Mouse (Mus musculus) lung, embryonic 15.5 days (tissue): Measurements from ENCODE around the gene Caprin2. TPM values are rescaled to one million over a fixed set of nuclear protein-coding genes. Genes with fewer than 3 reads are reported as not detected.
"Not testable (repeated sequence)": the region's sequence is repeated elsewhere in the genome, so short reads cannot be mapped to it uniquely, and the experiment has no call there.

Experiments used
- ATAC-seq: fragments of 200-750 bp; cut with Nextera tagmentation; 2 replicates; pipeline ENCODE4 v1.8.0; 2017; ENCODE audit warnings: moderate number of reproducible peaks, borderline replicate concordance; ENCODE audit not compliant: low FRiP score, low TSS enrichment; ENCODE audit errors: extremely low read depth
- H3K27ac ChIP-seq: fragments of 300-500 bp; sonication (generic); 2 replicates; pipeline ENCODE4 v1.5.1; 2015; ENCODE audit warnings: moderate library complexity, mild to moderate bottlenecking, inconsistent platforms
- H3K27me3 ChIP-seq: fragments of 300-500 bp; sonication (generic); 2 replicates; pipeline ENCODE4 v1.6.1; 2015; ENCODE audit warnings: inconsistent platforms
- H3K36me3 ChIP-seq: fragments of 300-500 bp; sonication (generic); 2 replicates; pipeline ENCODE4 v1.6.1; 2015; ENCODE audit warnings: inconsistent platforms
- H3K4me1 ChIP-seq: fragments of 300-500 bp; sonication (generic); 2 replicates; pipeline ENCODE4 v1.6.1; 2015; ENCODE audit warnings: inconsistent platforms
- H3K4me2 ChIP-seq: fragments of 300-500 bp; sonication (generic); 2 replicates; pipeline ENCODE4 v1.6.1; 2015; ENCODE audit warnings: inconsistent platforms, mild to moderate bottlenecking, moderate library complexity
- H3K4me3 ChIP-seq: fragments of 300-500 bp; sonication (generic); 2 replicates; pipeline ENCODE4 v1.5.1; 2015; ENCODE audit warnings: mild to moderate bottlenecking, inconsistent platforms
- H3K9ac ChIP-seq: fragments of 300-500 bp; sonication (generic); 2 replicates; pipeline ENCODE4 v1.6.1; 2015; ENCODE audit warnings: inconsistent platforms
- H3K9me3 ChIP-seq: fragments of 300-500 bp; sonication (generic); 2 replicates; pipeline ENCODE4 v1.6.1; 2016; ENCODE audit warnings: inconsistent platforms
- WGBS: fragments of 180-500 bp; shearing (Covaris S2); methylation state at CpG from one replicate; pipeline ENCODE4 v1.1.7; 2015; 5-methylcytosine and 5-hydroxymethylcytosine counted together
- polyA plus RNA-seq: library from polyadenylated mRNA; unstranded; fragments of >200 nt; fragmentation: Nextera tagmentation; extraction: Ambion mirVana; gene quantifications from 2 replicates; pipeline ENCODE4 v1.2.1, GENCODE M21; 2015

The Caprin2 gene
- polyA plus RNA-seq: 13.9 and 17.1 TPM in 2 replicates

- Histone ChIP-seq H3K9ac (peak within 1 kb of the TSS; percentile 76), H3K36me3 (no peaks in the 10 kb centered on the region), H3K4me3 (peak within 1 kb of the TSS; percentile 89), H3K4me2 (peak within 1 kb of the TSS; percentile 94), H3K27me3 (no peaks in the 10 kb centered on the region), H3K9me3 (no peaks in the 10 kb centered on the region), H3K4me1 (peaks cover 11% of the 10 kb centered on the region; the same call in 1 of the 2 replicates), H3K27ac (peak within 1 kb of the TSS; percentile 91)
- under 1% methylated on average over 65 of the region's 65 CpGs for WGBS
- peak; percentile 98 for ATAC-seq
These were observed at the start of gene Caprin2 for GRCm38 (mm10) chr6:148895773-148896506. TSS of gene Caprin2 (minus strand) at chr6:148896237.

- WGBS: 2% methylated on average over 85 of the region's 92 CpGs
- no peaks in the 10 kb centered on the region for H3K9me3 ChIP-seq
- peak overlapping the region; percentile 95 for H3K27ac ChIP-seq
- H3K9ac ChIP-seq: peak overlapping the region; percentile 86
- peak overlapping the region; percentile 69 for H3K4me3 ChIP-seq
- ATAC-seq: peak; percentile 77
- no peaks in the 10 kb centered on the region for H3K27me3 ChIP-seq
- H3K36me3 ChIP-seq: 0 out of 2 replicates have a peak, but pooled peaks cover 7% of the 10 kb centered on the region
- H3K4me1 ChIP-seq: peaks cover 28% of the 10 kb centered on the region
- H3K4me2 ChIP-seq: peak overlapping the region; percentile 81
These were observed 48.9 kb upstream of the Caprin2 start for GRCm38 (mm10) chr6:148944767-148945508.

- ATAC-seq: peak; percentile 5
- Histone ChIP-seq H3K4me3 (peak overlapping the region; percentile 69), H3K4me1 (peaks cover 28% of the 10 kb centered on the region), H3K9me3 (no peaks in the 10 kb centered on the region), H3K9ac (peak overlapping the region; percentile 86), H3K4me2 (peak overlapping the region; percentile 81), H3K27me3 (no peaks in the 10 kb centered on the region), H3K27ac (peak overlapping the region; percentile 95), H3K36me3 (0 out of 2 replicates have a peak, but pooled peaks cover 7% of the 10 kb centered on the region)
- WGBS: 0% methylated on average over 30 of the region's 30 CpGs
These were observed 48.3 kb upstream of the Caprin2 start for GRCm38 (mm10) chr6:148944344-148944766.

GRCm38 (mm10) chr6:148943695-148944094 is 47.7 kb upstream of the Caprin2 start:
- 15% methylated on average over 3 of the region's 3 CpGs for WGBS

GRCm38 (mm10) chr6:148942406-148942805 is 46.4 kb upstream of the Caprin2 start:
- Histone ChIP-seq H3K9ac (no peak overlapping the region), H3K4me1 (peaks cover 37% of the 10 kb centered on the region), H3K4me3 (no peak overlapping the region), H3K9me3 (no peaks in the 10 kb centered on the region), H3K4me2 (no peak overlapping the region), H3K27me3 (no peaks in the 10 kb centered on the region), H3K36me3 (0 out of 2 replicates have a peak, but pooled peaks cover 7% of the 10 kb centered on the region), H3K27ac (no peak overlapping the region)
- 67% methylated on average over 4 of the region's 4 CpGs for WGBS
- no peak for ATAC-seq

More at GRCm38 (mm10) chr6:148943695-148944094, 47.7 kb upstream of the Caprin2 start:
- H3K4me2 ChIP-seq: peak overlapping the region; percentile 81
- no peak for ATAC-seq
- 0 out of 2 replicates have a peak, but pooled peaks cover 7% of the 10 kb centered on the region for H3K36me3 ChIP-seq
- peaks cover 30% of the 10 kb centered on the region for H3K4me1 ChIP-seq
- no peaks in the 10 kb centered on the region for H3K9me3 ChIP-seq
- 0 out of 2 replicates have a peak overlapping the region, but pooled peaks have one; percentile 95 for H3K27ac ChIP-seq
- H3K9ac ChIP-seq: peak overlapping the region; percentile 86; the same call in 1 of the 2 replicates
- H3K27me3 ChIP-seq: no peaks in the 10 kb centered on the region
- peak overlapping the region; percentile 69 for H3K4me3 ChIP-seq

- Histone ChIP-seq H3K9ac (no peak overlapping the region), H3K36me3 (0 out of 2 replicates have a peak, but pooled peaks cover 7% of the 10 kb centered on the region), H3K4me3 (no peak overlapping the region), H3K27me3 (no peaks in the 10 kb centered on the region), H3K4me2 (no peak overlapping the region), H3K4me1 (peaks cover 32% of the 10 kb centered on the region), H3K27ac (no peak overlapping the region), H3K9me3 (no peaks in the 10 kb centered on the region)
- no peak for ATAC-seq
- 56% methylated on average over 5 of the region's 5 CpGs for WGBS
These were observed 45.8 kb upstream of the Caprin2 start for GRCm38 (mm10) chr6:148941880-148942279.

GRCm38 (mm10) chr6:148940383-148940782 is 44.3 kb upstream of the Caprin2 start:
- ATAC-seq, H3K4me2 ChIP-seq, H3K4me3 ChIP-seq, H3K36me3 ChIP-seq, H3K27ac ChIP-seq, H3K27me3 ChIP-seq, H3K9me3 ChIP-seq, H3K9ac ChIP-seq: not testable (repeated sequence)
- 67% methylated on average over 2 of the region's 3 CpGs for WGBS
- H3K4me1 ChIP-seq: peaks cover 36% of the 10 kb centered on the region

GRCm38 (mm10) chr6:148937693-148938092 is 41.7 kb upstream of the Caprin2 start:
- no peaks in the 10 kb centered on the region for H3K27me3 ChIP-seq
- no peak overlapping the region for H3K4me3 ChIP-seq
- 21% methylated on average over 1 of the region's 1 CpGs for WGBS
- H3K36me3 ChIP-seq: peaks cover 12% of the 10 kb centered on the region; the same call in 1 of the 2 replicates
- no peak overlapping the region for H3K27ac ChIP-seq
- H3K4me2 ChIP-seq: no peak overlapping the region
- peaks cover 30% of the 10 kb centered on the region for H3K4me1 ChIP-seq
- no peaks in the 10 kb centered on the region for H3K9me3 ChIP-seq
- no peak for ATAC-seq
- H3K9ac ChIP-seq: no peak overlapping the region

GRCm38 (mm10) chr6:148934961-148935590 is 39.0 kb upstream of the Caprin2 start:
- Histone ChIP-seq H3K9ac (no peak overlapping the region), H3K4me1 (peaks cover 20% of the 10 kb centered on the region; the same call in 1 of the 2 replicates), H3K4me3 (no peak overlapping the region), H3K9me3 (no peaks in the 10 kb centered on the region), H3K27me3 (no peaks in the 10 kb centered on the region), H3K36me3 (peaks cover 31% of the 10 kb centered on the region), H3K4me2 (no peak overlapping the region), H3K27ac (no peak overlapping the region)
- no peak for ATAC-seq
- WGBS: 39% methylated on average over 3 of the region's 3 CpGs

GRCm38 (mm10) chr6:148931281-148931680 is 35.2 kb upstream of the Caprin2 start:
- Histone ChIP-seq H3K4me2 (no peak overlapping the region), H3K27me3 (no peaks in the 10 kb centered on the region), H3K4me3 (no peak overlapping the region), H3K4me1 (peaks cover 10% of the 10 kb centered on the region; the same call in 1 of the 2 replicates), H3K9ac (no peak overlapping the region), H3K27ac (no peak overlapping the region), H3K36me3 (peaks cover 59% of the 10 kb centered on the region), H3K9me3 (no peaks in the 10 kb centered on the region)
- 75% methylated on average over 6 of the region's 6 CpGs for WGBS
- ATAC-seq: no peak

GRCm38 (mm10) chr6:148918841-148919398 is 22.9 kb upstream of the Caprin2 start:
- no peak for ATAC-seq
- no peak overlapping the region for H3K27ac ChIP-seq
- no peaks in the 10 kb centered on the region for H3K27me3 ChIP-seq
- H3K9ac ChIP-seq: no peak overlapping the region
- H3K4me1 ChIP-seq: no peaks in the 10 kb centered on the region
- no peak overlapping the region for H3K4me3 ChIP-seq
- H3K4me2 ChIP-seq: no peak overlapping the region
- no peaks in the 10 kb centered on the region for H3K9me3 ChIP-seq
- peaks cover 22% of the 10 kb centered on the region for H3K36me3 ChIP-seq
